Mouse (Mus musculus) forebrain, embryonic 10.5 days (tissue): ENCODE measurements at regions not wholly inside any gene's neighbourhood (a gene's known extent, or its start where the extent isn't known, plus 50 kb on each side); places are given as distances from the start of the nearest gene placed in this dataset.

Experiments used
- DNase-seq: peaks from one replicate; pipeline ENCODE4 v3.0.0-alpha.2; 2017; ENCODE audit warnings: low spot score; ENCODE audit errors: extremely low spot score
- H3K27ac ChIP-seq: fragments of 300-500 bp; sonication (generic); 2 replicates; pipeline ENCODE4 v1.5.1; 2016; ENCODE audit warnings: mild to moderate bottlenecking
- H3K27me3 ChIP-seq: fragments of 300-500 bp; sonication (generic); 2 replicates; pipeline ENCODE4 v1.6.1; 2016; ENCODE audit warnings: mild to moderate bottlenecking; ENCODE audit not compliant: poor library complexity, severe bottlenecking
- H3K36me3 ChIP-seq: fragments of 300-500 bp; sonication (generic); replicated peaks from 2 replicates; pipeline ENCODE4 v1.6.1; 2016; ENCODE audit warnings: mild to moderate bottlenecking, moderate library complexity
- H3K4me1 ChIP-seq: fragments of 300-500 bp; sonication (generic); 2 replicates; pipeline ENCODE4 v1.6.1; 2016
- H3K4me3 ChIP-seq: fragments of 300-500 bp; sonication (generic); 2 replicates; pipeline ENCODE4 v1.5.1; 2016; ENCODE audit warnings: mild to moderate bottlenecking, moderate library complexity
- H3K9me3 ChIP-seq: fragments of 300-500 bp; sonication (generic); 2 replicates; pipeline ENCODE4 v1.6.1; 2016; ENCODE audit warnings: mild to moderate bottlenecking, moderate library complexity
- WGBS: fragments of 180-500 bp; shearing (Covaris S2); methylation state at CpG from one replicate; pipeline ENCODE4 v1.1.7; 2016; 5-methylcytosine and 5-hydroxymethylcytosine counted together

GRCm38 (mm10) chr3:144260886-144261285 lies 55.9 kb upstream of the Lmo4 start:
- 95% methylated on average over 2 of the region's 2 CpGs for WGBS
- H3K9me3 ChIP-seq: no peaks in the 10 kb centered on the region
- H3K36me3 ChIP-seq: no peaks in the 10 kb centered on the region
- H3K4me3 ChIP-seq: no peak overlapping the region
- DNase-seq: no peak
- H3K27me3 ChIP-seq: no peaks in the 10 kb centered on the region
- no peak overlapping the region for H3K27ac ChIP-seq
- peaks cover 13% of the 10 kb centered on the region for H3K4me1 ChIP-seq

GRCm38 (mm10) chr3:144257714-144258517 lies 52.9 kb upstream of the Lmo4 start:
- WGBS: 72% methylated on average over 6 of the region's 6 CpGs
- Histone ChIP-seq H3K4me3 (no peak overlapping the region), H3K4me1 (peaks cover 12% of the 10 kb centered on the region), H3K36me3 (no peaks in the 10 kb centered on the region), H3K9me3 (no peaks in the 10 kb centered on the region), H3K27me3 (no peaks in the 10 kb centered on the region), H3K27ac (0 out of 2 replicates have a peak overlapping the region, but pooled peaks have one; percentile 8)
- DNase-seq: no peak

GRCm38 (mm10) chr3:144257196-144257595 lies 52.2 kb upstream of the Lmo4 start:
- Histone ChIP-seq H3K36me3 (no peaks in the 10 kb centered on the region), H3K4me1 (peaks cover 12% of the 10 kb centered on the region), H3K4me3 (no peak overlapping the region), H3K9me3 (no peaks in the 10 kb centered on the region), H3K27ac (no peak overlapping the region), H3K27me3 (no peaks in the 10 kb centered on the region)
- 82% methylated on average over 9 of the region's 9 CpGs for WGBS
- no peak for DNase-seq

- WGBS: 85% methylated on average over 12 of the region's 12 CpGs
- no peaks in the 10 kb centered on the region for H3K27me3 ChIP-seq
- H3K27ac ChIP-seq: no peak overlapping the region
- H3K9me3 ChIP-seq: no peaks in the 10 kb centered on the region
- DNase-seq: no peak
- H3K4me3 ChIP-seq: no peak overlapping the region
- H3K4me1 ChIP-seq: peaks cover 12% of the 10 kb centered on the region
- no peaks in the 10 kb centered on the region for H3K36me3 ChIP-seq
These were observed 50.9 kb upstream of the Lmo4 start for GRCm38 (mm10) chr3:144255596-144256550.
